Mouse (Mus musculus): ENCODE data around the gene 1700067P10Rik.

DNA sequence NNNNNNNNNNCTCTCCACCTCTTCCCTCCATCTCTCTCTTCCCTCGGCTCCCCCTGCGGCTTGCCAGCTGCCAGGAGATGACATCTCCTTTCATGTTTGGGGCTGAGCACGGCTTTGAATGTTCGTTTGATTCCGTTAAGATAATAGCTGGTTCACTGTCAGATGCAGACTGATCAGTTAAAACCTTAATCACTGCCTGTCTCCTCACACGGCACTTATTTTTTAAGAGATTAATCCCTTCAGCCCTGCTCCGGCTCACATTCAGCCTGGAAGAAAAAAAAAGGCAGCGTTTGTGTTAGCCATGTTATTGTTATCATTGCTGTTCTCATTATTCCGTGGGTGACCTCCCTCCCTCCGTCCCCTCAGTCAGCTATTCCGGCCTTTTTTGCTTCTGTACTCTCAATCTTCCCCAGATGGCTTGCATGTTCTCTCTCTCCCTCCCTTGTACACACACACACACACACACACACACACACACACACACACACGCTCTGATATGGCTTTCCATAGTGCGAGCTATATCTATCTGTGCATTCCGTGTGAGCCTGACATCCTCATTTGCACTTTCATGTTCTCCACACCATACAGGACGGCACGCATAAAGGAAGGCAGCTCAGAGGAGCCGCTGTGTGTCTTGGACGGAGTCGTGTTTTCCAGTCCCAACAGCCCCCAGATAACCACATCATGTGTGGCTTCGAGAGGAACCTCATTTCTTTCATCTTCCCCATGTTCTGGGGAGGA lies 33.9 kb upstream of the 1700067P10Rik start:
- no peak for TF ChIP-seq POLR2A (IDR thresholded peaks at IDR 0.05; ENCODE audit: low read depth, low read length)
- no peak for TF ChIP-seq CTCF (IDR thresholded peaks at IDR 0.05; ENCODE audit: extremely low read depth, insufficient read depth, insufficient read length, insufficient replicate concordance)

Measured in spleen, adult 2 months (tissue).